Mouse (Mus musculus) ES-Bruce4 (cell line): Measurements from ENCODE around the gene Gm3285.

ENCODE experiments used
- CTCF ChIP-seq: IDR thresholded peaks from one replicate; pipeline ENCODE4 v1.8.1; 2011; ENCODE audit warnings: low read depth, low read length
- POLR2A ChIP-seq: IDR thresholded peaks from one replicate; pipeline ENCODE4 v1.8.1; 2011; ENCODE audit warnings: low read length; ENCODE audit not compliant: insufficient read depth

GRCm38 (mm10) chr10:77835647-77836046, 26.1 kb upstream of the Gm3285 start, which contains the start of gene Krtap10-10:
- no peak for TF ChIP-seq CTCF
- TF ChIP-seq POLR2A, result no peak
